Mouse (Mus musculus): Measurements from ENCODE around the gene Pnlip. TPM values are rescaled to one million over a fixed set of nuclear protein-coding genes. Genes with fewer than 3 reads are reported as not detected.

Pnlip gene
- polyA plus RNA-seq, 2 experiments from 2014 or later: not detected

GRCm38 (mm10) chr19:58727756-58728155, 75.5 kb downstream of the Pnlip start:
- no peak for ATAC-seq

- ATAC-seq: no peak
Observed at GRCm38 (mm10) chr19:58728445-58729031, 76.2 kb downstream of the Pnlip start, which contains the start of gene Pnliprp1. TSS of gene Pnliprp1 (plus strand) at chr19:58728887.

Other genes with a start within 250 kb of the Pnlip start
- 1 to 10 TPM; 1.1 to 1.7 TPM for gene Gfra1, start 196.6 kb upstream of the Pnlip start, polyA plus RNA-seq (2017; shearing (Covaris generic))
- not detected for gene Ccdc172, start 140.5 kb upstream of the Pnlip start, polyA plus RNA-seq (2017; shearing (Covaris generic))
- gene Pnliprp1, start 76.4 kb downstream of the Pnlip start, polyA plus RNA-seq (2017; shearing (Covaris generic)): not detected
- gene Pnliprp2, start 107.2 kb downstream of the Pnlip start, polyA plus RNA-seq (2017; shearing (Covaris generic)): not detected
- not detected for gene 1700019N19Rik, start 142.0 kb downstream of the Pnlip start, polyA plus RNA-seq (2017; shearing (Covaris generic))

Measured in CD4-positive, CD25-positive, alpha-beta regulatory T cell, adult 4 months (primary cell).